Mouse (Mus musculus): ENCODE measurements around the gene Tyk2.

Tyk2 gene

DNA sequence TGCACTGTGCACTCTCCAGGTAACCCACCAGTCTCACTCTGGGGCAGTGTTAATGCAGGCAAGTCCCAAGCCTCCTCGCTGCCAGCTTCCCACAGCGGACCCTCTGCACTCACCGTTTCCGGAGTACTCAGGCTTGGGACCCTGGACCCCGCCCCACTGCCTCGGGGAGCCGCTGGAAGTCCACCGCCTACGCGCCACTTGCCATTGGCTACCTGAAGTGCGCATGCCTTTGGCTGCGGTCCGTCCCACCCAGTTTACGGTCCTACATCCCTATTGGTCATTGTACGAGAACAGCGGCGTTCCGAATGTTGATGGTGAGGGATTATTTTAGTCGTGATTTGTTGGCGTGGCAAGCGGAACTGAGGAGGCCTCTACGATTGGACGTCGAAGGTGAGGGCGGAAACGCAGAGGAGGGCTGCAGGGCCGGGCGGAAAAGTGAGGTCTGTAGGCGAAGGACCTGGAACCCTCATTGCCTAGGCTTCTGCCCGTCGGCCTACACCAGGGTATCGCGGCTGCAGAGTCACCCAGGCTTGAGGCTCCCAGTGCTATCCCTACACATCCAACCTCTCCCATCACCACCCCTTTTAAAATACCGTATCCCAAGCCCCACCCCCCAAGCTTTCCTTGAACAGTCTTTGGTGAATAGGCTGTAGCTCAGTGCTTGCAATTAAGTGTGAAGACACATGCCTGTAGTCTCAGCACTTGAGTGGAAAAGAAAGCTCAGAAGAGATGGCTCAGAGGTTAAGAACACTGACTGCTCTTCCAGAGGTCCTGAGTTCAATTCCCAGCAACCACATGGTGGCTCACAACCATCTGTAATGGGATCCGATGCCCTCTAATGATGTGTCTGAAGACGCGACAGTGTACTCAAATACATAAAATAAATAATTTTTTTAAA is at the start of gene Tyk2:
Gene Tyk2 (minus strand): TSS at position 185 of the 898 bp plus-strand sequence.
- peak; percentile 97 for DNase-seq (ENCODE audit: low read depth, low spot score)

GRCm38 (mm10) chr9:21180841-21181240 is 49.8 kb upstream of the Tyk2 start:
- DNase-seq (ENCODE audit: low read depth, low spot score): no peak

DNA sequence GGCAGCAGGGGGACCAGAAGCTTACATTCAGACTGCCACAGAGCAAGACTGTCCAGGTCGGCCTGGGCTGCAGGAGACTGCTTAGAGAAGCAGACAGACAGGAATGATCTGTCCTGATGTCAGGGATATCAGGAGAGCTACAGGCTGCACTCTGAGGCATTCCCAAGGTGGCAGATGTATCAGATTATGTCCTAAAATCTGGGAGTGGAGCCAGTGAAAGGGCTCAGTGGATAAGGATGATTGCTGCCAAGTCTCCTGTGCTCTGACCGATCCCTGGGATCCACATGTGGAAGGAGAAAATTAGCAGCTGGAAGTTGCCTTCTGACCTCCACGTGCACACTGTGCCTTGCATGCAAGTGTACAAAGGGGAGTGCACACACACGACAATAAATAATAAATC is 49.4 kb upstream of the Tyk2 start:
- DNase-seq (ENCODE audit: low read depth, low spot score): no peak

DNA sequence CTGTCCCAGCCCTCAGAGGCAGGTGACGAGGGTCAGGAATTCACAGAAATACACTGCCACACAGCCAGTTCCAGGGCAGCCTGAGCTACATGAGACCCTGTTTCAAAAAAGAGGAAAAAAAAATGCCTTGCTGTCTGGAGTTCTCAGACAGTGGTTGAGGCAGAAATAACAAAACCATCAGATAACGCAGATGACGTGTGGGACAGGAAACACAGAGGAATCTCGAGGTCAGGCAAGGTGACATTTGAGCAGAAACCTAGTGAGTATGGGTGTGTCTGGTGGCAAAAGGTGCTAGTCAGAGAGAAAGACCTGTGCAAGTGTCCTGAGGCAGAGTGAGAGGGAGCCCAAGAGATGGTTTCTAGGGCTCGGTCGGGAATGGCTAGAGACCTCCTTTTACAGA is 41.3 kb upstream of the Tyk2 start:
- no peak for DNase-seq (ENCODE audit: low read depth, low spot score)

DNA sequence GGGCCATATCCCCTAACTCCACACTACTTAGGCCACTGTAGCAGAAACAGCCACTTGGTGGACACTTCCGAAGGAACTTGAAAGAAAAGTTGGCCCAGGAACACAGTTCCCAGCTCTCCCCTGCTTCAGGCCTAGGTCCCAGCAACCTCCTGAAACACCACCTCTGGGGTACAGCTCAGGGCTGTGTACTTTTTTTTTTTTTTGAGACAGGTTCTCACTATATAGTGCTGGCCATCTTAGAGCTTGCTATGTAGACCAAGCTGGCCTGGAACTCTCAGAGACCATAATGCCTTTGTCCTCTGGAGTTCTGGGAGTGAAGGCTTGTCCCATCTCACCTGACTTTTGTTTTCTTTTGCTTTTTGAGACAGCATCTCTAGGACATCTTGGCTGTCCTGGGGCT is 38.1 kb upstream of the Tyk2 start:
- no peak for DNase-seq (ENCODE audit: low read depth, low spot score)

DNA sequence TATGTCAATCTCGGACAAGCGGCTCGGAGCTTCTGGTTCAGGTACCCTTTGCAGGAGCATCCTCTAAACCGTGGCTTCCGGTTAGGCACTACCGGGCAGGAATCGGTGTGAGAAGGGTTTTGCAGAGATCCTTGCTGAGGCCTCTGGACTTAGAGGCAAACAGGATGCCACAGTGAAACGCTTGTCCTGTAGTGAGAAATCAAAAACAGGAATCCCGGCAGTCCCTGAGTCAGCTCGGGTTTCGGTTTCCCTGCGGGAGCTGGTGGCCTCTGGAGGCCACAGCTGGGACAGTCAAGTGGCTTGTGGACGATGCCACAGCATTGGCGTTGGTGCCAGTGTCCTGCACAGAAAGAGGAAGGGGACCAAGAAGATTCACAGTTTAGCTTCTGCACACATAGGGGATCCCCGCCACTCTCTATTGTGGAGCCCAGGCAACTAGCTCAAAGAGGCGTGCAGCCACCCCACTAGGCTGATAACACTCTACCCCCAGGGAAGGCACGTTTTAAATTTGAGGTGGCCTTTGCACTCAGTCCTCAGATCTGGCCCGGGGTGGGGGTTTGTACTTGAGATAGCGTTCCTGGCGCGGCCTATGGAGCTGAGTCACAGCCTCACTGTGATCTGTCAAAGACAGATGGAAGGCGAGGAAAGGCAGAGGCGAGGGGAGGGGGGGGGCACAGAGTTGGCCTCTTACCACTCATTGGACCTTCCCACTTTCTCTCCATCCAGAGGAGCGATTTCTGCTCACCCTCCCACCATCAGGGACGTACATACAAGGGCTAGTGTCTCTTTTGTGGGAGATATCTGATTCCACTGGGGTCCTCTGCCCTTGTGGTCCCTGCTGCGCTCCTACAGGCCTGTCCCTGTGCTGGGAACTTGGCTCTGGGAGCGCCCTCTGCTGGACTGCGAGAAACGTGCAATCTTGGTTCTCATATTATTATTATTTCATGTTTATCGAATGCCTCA is 37.4 kb upstream of the Tyk2 start:
- DNase-seq (ENCODE audit: low read depth, low spot score): peak; percentile 87

DNA sequence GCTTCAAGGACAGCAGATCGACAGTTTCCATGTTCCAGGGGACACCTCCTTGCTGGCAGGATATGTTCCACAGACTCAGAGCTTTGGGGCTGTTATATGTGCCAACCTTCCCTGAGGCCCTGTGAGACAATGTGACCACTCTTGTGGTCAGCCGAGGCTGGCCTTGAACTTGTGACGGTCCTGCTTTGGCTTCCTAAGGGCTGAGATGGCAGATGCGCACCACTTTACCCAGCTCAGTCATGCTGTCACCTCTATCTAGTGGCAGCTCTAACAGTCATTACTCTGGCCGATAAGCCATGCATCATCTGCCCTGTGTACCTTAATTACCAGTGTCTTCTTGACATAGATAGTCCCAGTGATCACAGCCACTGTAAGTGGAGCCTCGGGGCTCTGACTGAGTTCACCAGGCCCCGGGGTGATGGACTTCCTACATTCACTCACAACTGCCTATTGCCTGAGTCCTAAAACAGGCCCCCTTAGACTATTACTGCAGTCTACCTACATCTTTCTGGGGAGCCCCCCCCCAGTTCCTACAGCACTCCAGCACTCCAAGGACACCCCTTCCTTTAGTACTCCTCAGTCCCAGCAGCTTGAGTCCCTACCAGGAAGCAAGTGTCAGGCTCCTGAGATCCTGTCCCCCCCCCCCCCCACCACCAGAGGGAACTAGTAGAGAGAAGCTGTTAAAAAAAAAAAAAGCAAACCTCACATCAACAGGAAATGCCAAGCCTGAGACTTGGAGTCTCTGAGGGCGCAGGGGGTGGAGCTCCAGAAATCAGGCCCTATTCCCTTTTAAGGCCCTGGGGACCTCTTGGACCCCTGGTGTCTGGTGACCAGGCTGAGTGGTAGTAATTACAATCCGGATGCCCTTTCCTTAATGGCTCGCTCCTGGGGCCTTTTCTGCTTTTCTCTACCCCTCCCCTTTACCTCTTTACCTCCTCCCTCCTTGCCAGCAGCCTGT is 36.4 kb upstream of the Tyk2 start:
- DNase-seq (ENCODE audit: low read depth, low spot score): no peak

- DNase-seq (ENCODE audit: low read depth, low spot score): no peak
Measured at GRCm38 (mm10) chr9:21166516-21166915, 35.5 kb upstream of the Tyk2 start.

DNA sequence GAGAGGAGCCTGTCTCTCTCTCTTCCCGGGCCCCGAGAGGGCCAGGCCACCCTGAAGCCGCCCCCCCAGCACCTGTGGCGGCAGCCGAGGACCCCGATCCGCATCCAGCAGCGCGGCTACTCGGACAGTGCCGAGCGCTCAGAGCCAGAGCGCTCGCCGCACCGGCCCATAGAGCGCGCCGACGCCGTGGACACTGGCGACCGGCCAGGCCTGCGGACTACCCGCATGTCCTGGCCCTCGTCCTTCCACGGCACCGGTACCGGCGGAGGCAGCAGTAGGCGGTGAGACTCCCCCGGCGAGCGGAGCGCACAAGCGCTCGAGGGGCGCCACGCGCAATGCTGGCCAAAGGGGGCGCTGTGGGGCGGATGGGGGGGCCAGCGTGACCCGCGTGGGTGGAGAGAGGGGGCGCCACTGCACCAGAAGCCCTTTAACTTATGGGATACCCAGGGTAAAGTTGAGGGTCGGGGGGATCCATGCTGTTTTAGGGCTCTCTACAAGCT is 35.0 kb upstream of the Tyk2 start:
- no peak for DNase-seq (ENCODE audit: low read depth, low spot score)

- no peak for DNase-seq (ENCODE audit: low read depth, low spot score)
Measured at GRCm38 (mm10) chr9:21165041-21165951, 34.3 kb upstream of the Tyk2 start, which contains the start of gene Pde4a. TSS of gene Pde4a (plus strand) at chr9:21165714.

GRCm38 (mm10) chr9:21164072-21164471 is 33.0 kb upstream of the Tyk2 start:
- DNase-seq (ENCODE audit: low read depth, low spot score): no peak

DNA sequence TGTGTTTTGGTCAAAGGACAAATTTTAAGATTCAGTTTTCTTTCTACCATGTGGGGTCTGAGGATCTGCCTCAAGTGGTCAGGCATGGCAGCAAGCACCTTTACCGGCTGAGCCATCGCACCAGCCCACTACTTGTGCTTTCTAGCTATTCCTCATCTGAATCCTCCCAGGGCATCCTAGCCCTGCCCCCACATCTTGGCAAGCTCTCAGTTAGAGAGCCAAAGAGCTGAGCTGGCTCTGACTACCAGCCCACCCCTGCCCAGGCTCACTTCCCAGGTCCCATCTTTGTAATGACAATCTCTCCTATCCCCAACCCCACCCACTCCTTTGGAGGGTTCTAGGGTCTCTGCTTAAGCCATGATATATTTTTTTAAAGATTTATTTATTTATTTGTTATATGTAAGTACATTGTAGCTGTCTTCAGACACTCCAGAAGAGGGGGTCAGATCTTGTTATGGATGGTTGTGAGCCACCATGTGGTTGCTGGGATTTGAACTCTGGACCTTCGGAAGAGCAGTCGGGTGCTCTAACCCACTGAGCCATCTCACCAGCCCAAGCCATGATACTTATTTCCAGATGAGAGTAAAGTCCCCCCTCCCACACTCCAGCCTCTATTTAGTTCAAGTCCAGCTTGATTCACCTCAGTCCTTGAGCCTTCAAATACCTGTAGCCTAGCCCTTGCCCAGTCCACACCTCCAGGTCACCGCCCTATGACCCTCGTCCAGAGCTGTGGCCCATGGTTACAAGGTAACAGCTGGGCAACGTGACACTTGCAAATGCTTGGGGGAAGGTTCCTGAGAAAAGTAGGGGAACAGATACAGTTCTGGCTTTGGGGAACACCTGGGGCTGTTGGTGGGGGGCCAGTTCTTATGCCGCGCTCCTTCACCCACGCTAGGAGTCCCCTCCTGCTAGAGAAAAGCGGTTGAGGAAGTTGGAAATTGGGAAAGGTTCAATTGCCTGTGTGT is 32.3 kb upstream of the Tyk2 start:
- no peak for DNase-seq (ENCODE audit: low read depth, low spot score)

- DNase-seq (ENCODE audit: low read depth, low spot score): peak; percentile 91
Measured at GRCm38 (mm10) chr9:21161209-21161909, 30.3 kb upstream of the Tyk2 start.

GRCm38 (mm10) chr9:21154787-21155186 is 23.7 kb upstream of the Tyk2 start:
- DNase-seq (ENCODE audit: low read depth, low spot score): no peak

DNA sequence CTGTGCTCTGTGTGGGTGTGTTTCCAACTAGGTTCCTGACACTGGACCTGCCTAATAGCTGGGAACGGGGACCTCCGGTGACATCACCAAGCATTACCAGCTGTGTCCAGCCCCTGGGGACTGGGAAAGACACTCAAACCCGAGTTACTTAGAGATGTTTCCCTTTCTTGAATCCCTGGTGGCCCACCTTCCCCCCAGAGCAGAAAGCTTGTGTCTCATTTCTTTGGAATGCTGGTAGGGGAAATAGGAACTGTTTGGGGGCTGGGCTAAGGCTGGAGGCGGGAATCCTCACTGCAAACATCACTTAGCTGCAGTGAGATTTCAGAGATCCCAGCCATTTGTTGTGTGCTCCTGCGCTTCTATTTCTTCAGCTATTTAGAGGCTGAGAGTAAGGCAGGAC is 22.8 kb upstream of the Tyk2 start:
- DNase-seq (ENCODE audit: low read depth, low spot score): peak; percentile 56

GRCm38 (mm10) chr9:21153331-21153730 is 22.3 kb upstream of the Tyk2 start:
- DNase-seq (ENCODE audit: low read depth, low spot score): no peak

- peak; percentile 54 for DNase-seq (ENCODE audit: low read depth, low spot score)
Measured at GRCm38 (mm10) chr9:21152715-21153114, 21.7 kb upstream of the Tyk2 start.

Measured in mesoderm, embryonic 11.5 days (tissue).